Mouse (Mus musculus): Measurements from ENCODE around the gene Glb1. TPM values are rescaled to one million over a fixed set of nuclear protein-coding genes. Genes with fewer than 3 reads are reported as not detected.

The Glb1 gene
- total RNA-seq, 2 experiments from 2014 or later, result 38.4 to 42.1 TPM

- no peak for ATAC-seq (replicated peaks; ENCODE audit: poor library complexity)
These were observed 39.7 kb downstream of the Glb1 start for GRCm38 (mm10) chr9:114440548-114440947.

GRCm38 (mm10) chr9:114442225-114442624 lies 41.3 kb downstream of the Glb1 start:
- ATAC-seq (replicated peaks; ENCODE audit: poor library complexity), result peak; percentile 63

DNA sequence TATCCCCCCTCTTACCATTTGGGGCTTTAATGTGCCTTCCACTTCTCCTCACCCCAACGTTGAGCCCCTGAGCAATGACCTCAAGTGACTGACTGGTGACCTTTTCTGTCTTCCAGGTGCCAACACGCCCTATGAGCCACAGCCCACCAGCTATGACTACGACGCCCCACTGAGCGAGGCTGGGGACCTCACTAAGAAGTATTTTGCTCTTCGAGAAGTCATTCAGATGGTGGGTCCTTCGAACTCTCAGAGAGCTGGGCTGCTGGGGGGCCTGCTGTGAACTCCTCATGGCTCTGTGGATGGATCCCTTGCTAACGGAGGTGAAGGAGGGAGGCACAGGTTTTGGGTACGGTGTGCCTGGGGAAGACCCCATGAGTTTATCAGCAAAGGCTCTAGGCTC lies 42.0 kb downstream of the Glb1 start:
- ATAC-seq (replicated peaks; ENCODE audit: poor library complexity), result no peak

GRCm38 (mm10) chr9:114443351-114443750 lies 42.5 kb downstream of the Glb1 start:
- ATAC-seq (replicated peaks; ENCODE audit: poor library complexity), result no peak

DNA sequence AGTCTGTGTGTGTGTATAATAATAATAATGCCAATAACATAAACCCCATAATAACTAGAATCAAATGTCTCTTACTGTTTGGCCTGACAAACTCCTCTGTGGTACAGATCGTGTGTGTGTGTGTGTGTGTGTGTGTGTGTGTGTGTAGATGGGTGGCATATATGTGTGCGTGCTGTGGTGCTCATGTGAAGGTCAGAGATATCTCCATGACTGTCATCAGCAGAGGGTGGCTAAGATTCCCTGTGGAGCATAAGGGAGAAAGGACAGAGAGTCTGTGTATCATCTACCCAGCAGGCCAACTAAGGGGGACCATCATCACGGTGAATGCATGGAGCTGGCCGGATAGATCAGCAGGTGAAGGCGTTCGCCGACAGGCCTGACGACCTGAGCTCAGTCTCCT lies 46.0 kb downstream of the Glb1 start:
- ATAC-seq (replicated peaks; ENCODE audit: poor library complexity), result no peak

- no peak; the same call in 1 of the 2 replicates for ATAC-seq (replicated peaks; ENCODE audit: poor library complexity)
These were observed 47.8 kb downstream of the Glb1 start for GRCm38 (mm10) chr9:114448700-114449099.

DNA sequence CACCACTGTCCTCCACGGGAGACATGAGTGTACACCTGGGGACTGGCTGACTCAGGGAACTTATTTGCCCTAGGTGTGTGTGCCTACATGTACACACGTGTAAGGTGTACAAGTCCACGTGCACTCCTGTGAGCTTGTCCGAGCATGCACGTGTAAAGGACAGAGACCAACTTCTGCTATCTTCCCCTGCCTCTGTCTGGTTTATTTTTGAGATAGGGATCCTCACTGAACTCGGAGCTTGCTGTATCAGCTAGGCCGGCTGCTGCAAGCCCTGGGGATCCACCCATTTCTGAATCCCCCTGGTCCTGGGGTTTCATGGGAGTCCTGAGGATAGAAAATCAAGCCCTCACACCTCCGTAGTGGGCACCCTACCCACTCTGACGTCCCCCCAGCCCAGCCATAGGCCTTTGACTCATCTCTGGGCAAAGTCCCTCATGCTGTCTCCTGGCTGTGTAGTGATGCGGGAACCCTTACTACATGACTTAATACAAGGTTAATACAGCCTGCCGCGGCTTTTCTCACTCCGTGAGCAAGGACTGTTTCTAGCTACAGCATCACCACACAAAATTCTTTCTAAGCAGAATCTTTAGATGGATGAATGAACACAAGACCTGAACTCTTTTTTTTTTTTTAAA lies 48.4 kb downstream of the Glb1 start:
- ATAC-seq (replicated peaks; ENCODE audit: poor library complexity), result no peak

- ATAC-seq (replicated peaks; ENCODE audit: poor library complexity), result no peak
These were observed 50.7 kb downstream of the Glb1 start for GRCm38 (mm10) chr9:114451615-114452014.

DNA sequence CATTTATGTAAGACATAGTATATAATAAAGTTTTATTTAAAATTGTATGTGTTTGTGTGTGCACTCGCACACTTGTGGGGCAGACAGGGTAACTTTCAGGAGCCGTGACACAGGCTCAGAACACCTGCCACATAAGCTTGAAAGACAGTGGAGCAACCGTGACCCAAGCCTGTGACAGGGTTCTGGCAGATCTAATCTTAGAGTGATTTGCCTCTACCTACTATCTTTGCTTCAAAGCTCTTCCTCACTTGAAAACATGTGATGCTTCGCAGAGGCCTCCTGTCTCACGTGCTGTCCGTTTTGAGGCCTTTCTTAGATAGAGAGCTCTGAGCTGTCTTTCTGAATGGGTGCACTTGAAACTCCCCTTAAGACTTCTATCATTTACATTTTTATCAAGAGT lies 51.5 kb downstream of the Glb1 start:
- ATAC-seq (replicated peaks; ENCODE audit: poor library complexity), result no peak

DNA sequence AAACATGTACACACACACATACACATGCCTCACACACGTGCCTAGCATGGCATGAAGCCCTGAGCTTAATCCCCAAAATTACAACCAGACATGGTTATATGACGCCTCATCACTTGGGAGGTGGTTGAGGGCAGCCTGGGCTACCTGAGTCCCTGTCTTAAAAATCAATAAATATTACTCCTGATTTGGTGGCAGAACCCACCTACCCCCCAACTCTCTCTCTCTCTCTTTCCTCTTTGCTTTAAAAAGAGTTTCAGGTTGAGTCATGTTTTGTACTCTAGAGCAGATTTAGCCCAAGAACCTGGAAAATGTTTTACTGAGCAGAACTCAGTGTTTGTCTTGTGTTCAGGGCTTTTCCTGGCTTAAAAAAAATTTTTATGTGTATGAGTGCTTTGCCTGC lies 54.5 kb downstream of the Glb1 start:
- ATAC-seq (replicated peaks; ENCODE audit: poor library complexity), result no peak

DNA sequence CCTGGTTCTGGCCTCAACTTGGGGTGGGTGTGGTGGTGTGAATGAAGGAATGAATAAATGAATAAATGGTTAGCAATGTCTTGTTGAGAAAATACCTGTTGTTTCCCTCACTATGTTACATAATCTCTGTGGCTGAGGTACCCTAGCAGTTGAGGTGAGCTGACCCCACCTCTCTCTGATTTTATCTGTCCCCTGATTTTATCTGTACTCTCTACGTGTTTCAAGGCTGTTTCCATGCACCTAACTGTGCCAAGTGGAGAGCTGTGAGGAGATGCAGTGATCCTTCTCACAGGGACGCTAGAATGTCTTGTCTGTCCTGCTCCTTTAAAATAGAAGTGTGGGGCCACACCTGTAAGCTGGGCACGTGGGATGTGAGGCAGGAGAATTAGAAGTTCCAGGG lies 57.6 kb downstream of the Glb1 start:
- ATAC-seq (replicated peaks; ENCODE audit: poor library complexity), result no peak

DNA sequence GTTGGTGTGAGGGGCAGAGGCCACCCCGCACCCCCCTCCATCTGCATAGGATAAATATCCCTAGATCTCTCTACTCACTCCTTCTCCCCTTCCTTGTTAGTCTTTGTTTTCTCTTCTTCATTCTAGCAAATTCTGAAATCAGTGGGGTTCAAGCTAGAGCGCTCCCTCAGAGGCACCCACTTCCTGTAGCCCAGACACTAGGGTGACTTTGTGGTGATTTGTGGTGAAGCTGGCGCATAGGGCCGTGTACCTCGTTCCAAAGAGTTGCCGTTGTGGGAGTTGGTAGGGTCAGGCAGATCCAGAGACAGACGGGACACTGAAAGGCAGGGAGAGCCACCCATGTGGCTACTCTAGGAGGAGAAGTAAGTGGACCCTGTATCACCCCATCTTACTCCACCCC lies 61.7 kb downstream of the Glb1 start:
- no peak for ATAC-seq (replicated peaks; ENCODE audit: poor library complexity)

DNA sequence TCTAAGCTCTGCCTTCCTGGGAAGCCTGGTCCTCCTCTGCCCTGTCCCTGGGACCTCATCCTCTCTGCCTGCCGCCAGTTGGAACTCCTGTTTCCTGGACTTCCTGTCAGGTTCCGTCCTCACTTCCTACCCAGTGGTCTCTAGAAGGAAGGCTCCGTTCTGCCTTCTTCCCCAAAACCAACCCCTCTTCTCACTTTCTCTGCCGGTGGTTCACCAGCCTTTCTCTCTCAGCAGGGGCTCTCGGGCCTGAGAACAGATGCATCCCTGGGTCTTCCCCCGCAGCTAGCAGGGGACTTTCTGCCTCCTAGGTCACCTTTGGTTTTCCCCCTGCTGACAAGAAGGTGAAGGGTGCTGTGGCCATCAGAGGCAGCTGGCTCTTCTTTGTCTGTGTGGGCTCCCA lies 64.6 kb downstream of the Glb1 start:
- ATAC-seq (replicated peaks; ENCODE audit: poor library complexity), result no peak

DNA sequence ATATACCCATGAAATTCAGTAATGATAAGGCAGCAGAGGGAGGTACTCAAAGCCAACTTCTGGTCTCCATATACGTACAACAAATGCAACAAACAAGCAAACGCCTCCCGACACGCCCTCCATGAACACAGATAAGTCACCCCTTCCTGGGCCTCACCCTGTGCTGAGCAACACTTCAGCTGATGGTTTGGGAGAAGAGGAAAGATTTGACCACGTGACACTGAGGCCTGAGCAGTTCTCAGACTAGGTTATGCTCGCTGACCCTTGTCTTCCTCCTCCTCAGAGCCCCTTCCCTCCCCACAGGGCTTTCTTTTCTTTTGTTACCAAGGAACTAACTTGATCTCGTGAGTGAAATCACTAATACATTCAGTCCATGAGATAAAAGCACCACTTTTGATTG lies 66.0 kb downstream of the Glb1 start:
- ATAC-seq (replicated peaks; ENCODE audit: poor library complexity), result 0 out of 2 replicates have a peak, but pooled peaks have one; percentile 31

GRCm38 (mm10) chr9:114468217-114468616 lies 67.3 kb downstream of the Glb1 start:
- ATAC-seq (replicated peaks; ENCODE audit: poor library complexity), result no peak

- ATAC-seq (replicated peaks; ENCODE audit: poor library complexity), result no peak
These were observed 67.8 kb downstream of the Glb1 start for GRCm38 (mm10) chr9:114468701-114469100.

DNA sequence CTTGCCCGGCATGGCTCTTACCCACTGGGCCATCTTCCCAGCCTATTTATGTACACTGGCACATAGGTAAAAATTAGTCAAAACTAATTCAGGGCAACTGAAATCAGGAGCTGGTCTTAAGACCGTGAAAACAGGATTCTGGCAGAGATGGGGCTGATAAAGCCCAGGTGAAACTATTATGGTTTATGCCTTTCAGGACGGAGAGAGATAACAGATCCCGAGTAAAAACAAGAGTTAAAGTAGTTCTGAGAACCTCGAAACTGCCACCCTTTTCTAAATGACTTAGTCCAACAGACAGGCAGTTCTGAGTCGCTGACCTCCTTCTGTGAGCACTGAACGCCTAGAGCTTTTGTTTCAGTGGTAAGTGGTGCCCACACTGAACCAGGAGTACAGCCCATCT lies 71.0 kb downstream of the Glb1 start:
- ATAC-seq (replicated peaks; ENCODE audit: poor library complexity), result no peak

DNA sequence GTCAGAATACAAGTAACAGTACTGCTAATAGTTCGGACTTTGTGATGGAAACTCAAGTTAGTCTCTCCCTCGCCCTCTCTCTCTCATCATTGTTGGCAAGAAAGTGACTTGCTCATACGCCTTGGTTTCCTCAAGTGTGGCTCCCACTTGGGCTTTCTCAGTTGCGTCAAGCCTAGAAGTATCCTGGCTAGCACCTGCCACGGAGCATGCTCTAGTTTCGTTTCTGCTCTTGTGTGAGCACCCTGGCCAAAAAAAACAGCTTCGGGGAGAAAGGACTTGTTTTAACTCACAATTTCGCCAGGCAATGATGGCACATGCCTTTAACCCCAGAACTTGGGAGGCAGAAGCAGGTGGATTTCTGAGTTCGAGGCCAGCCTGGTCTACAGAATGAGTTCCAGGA lies 76.1 kb downstream of the Glb1 start:
- no peak for ATAC-seq (replicated peaks; ENCODE audit: poor library complexity)

DNA sequence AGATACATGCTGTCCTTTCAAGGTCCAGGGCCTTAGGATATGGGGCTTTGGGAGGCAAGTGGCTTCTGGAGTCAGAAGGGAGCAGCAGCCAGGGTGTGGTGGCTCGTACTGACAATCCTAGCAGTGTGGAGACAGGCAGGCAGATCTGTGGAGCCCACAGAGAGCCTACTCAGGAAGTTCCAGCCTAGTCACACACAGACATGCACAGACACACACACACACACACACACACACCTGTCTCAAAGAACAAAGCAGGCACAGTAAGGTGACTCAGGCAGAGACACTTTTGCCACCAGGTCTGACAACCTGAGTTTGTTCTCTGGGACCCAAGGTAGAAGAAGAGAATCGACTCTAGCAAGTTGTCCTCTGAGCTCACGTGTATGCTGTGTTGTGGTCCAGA lies 80.1 kb downstream of the Glb1 start:
- no peak for ATAC-seq (replicated peaks; ENCODE audit: poor library complexity)

DNA sequence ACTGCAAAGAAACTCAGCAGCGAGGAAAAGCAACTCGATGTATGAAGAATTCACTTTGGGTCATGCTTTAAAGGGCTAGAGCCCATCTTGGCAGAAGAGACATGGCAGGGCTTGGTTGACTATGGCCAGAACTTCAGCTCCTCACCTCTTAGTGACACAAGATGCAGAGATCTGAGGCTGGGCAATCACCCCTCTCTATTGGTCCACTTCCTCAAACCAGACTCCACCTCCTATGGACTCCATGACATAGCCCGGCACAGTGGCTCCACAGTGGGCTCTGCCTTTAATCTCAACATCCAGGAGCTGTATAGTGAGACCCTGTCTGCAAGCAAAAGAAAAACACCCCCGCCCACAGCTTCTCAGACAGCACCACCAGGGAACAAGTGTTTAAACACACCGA lies 83.9 kb downstream of the Glb1 start:
- peak; percentile 52 for ATAC-seq (replicated peaks; ENCODE audit: poor library complexity)

- ATAC-seq (replicated peaks; ENCODE audit: poor library complexity), result no peak
These were observed 85.9 kb downstream of the Glb1 start for GRCm38 (mm10) chr9:114486808-114487207.

DNA sequence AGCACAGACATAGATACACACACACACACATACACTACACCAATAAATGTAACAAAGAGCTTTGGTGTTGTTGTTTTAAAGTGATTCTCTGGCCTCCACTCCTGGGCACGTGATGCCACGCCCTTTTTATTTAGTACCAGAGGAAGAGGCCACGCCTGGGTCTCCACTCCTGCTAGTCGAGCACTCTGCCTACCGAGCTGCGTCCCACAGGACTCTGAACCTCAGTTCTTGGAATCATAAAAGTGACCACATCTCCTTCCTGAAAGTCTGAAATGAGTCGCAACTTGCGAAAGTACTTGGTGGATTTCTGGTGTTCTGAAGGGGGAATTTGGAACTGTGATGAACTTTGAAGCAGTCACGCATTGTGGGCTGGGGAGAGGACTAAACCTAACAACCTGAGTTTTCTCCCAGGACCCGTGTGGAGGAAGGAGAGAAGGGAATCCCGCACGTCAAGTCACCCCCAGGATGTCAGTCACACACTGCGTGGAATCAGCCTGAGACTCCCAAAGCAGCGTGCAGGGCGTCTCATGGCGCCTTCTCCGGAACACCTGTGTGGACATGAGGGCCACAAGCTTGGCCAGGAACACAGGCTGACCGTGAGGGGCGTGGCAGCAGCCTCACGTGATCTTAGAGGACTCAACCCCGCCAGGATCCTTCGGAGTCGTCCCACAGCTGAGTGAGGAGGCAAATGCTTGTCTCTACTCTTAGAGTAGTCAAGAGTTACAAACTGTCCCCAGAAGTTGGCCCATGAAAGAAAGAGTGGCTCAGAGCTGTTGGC lies 86.8 kb downstream of the Glb1 start:
- no peak for ATAC-seq (replicated peaks; ENCODE audit: poor library complexity)

DNA sequence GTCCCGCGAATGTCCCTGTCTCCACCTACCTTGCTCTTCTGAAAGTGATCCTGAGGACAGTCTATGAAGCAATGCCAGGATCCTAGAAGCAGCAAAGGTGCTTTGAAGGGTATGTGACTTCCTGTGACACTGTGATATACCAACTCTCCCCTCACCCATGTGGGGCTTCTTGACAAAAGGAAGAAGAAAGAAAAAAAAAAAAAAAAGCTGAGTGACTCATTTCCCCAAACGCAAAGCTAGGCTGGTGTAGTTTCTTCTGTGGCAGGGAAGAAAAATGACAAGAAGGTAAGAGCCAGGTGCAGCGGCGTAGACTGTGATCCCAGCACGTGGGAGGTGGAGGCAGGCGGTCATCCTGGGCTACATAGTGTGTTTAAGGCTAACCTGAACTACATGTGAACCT lies 95.6 kb downstream of the Glb1 start:
- ATAC-seq (replicated peaks; ENCODE audit: poor library complexity), result no peak

Data from megakaryocyte progenitor cell, adult 5-6 weeks (primary cell).